Mouse (Mus musculus) thymus, postnatal 0 days (tissue): ENCODE results near the gene Obp2b. TPM values are rescaled to one million over a fixed set of nuclear protein-coding genes. Genes with fewer than 3 reads are reported as not detected.
"Not testable (repeated sequence)": the region's sequence is repeated elsewhere in the genome, so short reads cannot be mapped to it uniquely, and the experiment has no call there.

Source experiments
- DNase-seq: peaks from one replicate; pipeline ENCODE4 v3.0.0-alpha.2; 2015; ENCODE audit warnings: low spot score
- polyA plus RNA-seq: library from polyadenylated mRNA; unstranded; fragments of >200 nt; fragmentation: Nextera tagmentation; extraction: Ambion mirVana; gene quantifications from 2 replicates; pipeline ENCODE4 v1.2.1, GENCODE M21; 2015

The Obp2b gene
- polyA plus RNA-seq: 0.24 TPM in 1 of 2 replicates, not detected in the other

DNA sequence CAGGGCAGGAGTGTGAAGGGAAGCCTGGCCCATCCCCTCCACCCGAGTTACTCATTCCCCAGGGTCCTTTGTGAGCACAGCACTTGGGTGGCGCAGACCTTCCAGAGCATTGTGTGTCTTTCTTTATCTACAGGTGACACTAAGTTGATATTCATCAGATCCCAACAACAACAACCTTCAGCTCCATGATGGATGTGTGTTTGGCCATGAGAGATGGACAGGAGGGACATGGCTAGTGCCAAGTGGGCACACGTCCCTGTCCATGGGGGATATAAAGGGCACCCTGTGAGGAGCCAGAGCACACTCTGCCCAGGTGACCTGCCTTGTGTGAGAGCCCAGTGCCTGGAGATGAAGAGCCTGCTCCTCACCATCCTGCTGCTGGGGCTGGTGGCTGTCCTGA is at the start of gene Obp2b:
Obp2b (plus strand) TSS at position 301 of the 400 bp plus-strand sequence.
- DNase-seq: not testable (repeated sequence)

GRCm38 (mm10) chr2:25694605-25695004 is 42.2 kb upstream of the Obp2b start:
- peak; percentile 49 for DNase-seq

- DNase-seq: no peak
Measured at GRCm38 (mm10) chr2:25696951-25697350, 39.9 kb upstream of the Obp2b start.

DNA sequence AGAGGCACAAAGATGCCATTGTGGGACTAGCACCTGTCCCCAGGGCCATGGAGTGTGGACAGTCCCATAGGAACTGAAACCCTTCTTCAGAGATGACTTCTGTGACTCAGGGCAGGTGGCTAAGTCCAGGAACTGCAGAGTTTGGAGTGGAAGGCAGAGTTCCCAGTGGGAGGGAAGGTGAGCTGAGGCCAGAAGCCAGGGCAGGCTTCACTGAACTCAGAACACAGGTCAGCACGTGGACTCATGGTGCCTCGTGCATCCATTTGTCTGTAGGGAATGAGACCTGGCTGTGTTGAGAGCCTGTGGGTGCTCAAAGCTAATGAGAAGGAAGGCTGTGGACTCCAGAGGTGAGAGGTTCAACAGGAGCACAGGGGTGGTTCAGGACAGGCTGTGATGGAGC is 38.1 kb upstream of the Obp2b start:
- no peak for DNase-seq

DNA sequence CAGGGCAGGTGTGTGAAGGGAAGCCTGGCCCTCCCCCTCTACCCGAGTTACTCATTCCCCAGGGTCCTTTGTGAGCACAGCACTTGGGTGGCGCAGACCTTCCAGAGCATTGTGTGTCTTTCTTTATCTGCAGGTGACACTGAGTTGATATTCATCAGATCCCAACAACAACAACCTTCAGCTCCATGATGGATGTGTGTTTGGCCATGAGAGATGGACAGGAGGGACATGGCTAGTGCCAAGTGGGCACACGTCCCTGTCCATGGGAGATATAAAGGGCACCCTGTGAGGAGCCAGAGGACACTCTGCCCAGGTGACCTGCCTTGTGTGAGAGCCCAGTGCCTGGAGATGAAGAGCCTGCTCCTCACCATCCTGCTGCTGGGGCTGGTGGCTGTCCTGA is 37.1 kb upstream of the Obp2b start, which contains the start of gene Obp2a:
Obp2a (plus strand) TSS at position 301 of the 400 bp plus-strand sequence.
- DNase-seq: not testable (repeated sequence)

GRCm38 (mm10) chr2:25701001-25701400 is 35.8 kb upstream of the Obp2b start:
- no peak for DNase-seq

DNA sequence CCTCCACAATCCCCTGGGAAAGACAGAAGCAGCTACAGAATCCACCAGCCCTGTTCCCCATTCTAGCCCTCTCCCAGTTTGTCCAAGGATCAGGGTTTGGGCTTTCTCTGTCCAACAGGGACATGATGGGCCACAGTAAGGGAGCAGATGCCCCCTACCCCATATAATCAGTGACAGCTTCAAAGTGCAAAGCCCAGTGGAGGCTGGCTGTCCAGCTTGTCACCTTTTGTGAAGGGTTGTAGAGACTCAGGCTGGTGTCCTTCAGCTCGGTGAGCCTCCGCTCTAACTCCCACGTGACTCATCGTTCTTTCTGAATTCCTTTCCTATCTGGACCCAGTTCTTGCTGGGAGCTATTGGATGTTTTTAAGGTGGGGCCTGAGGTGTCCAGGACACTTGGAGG is 33.1 kb upstream of the Obp2b start:
- no peak for DNase-seq

DNA sequence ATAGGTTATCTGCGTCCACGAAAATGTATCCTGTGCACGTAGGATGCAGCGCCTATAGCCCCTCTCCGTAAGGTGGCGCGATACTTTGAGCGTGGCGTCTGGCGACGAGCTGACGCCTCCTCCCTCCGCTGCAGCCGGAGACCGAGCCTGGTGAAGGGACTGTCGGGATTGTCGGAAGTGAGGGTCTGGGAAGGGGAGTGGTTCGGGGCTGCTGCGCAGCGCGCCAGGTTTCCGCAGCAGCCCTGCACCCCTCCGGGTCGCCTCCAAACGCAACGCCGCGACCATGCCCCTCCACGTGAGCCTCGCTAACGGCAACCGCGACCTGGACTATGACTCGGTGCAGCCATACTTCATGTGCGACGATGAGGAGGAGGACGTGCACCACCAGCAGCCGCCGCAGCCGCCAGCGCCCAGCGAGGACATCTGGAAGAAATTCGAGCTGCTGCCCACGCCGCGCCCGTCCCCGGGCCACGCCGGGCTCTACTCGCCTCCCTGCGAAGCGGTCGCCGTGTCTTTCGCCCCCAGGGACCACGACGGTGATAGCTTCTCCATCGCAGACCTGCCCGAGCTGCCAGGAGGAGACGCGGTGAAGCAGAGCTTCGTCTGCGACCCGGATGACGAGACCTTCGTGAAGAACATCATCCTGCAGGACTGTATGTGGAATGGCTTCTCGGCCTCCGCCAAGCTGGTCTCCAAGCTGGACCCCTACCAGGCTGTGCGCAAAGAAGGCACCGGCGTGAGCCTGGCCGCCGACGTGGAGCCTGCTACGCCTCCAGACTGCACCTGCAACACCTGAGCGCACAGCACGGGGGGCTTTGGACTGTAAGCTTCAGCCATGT is 29.9 kb upstream of the Obp2b start, which contains the start of gene Bmyc:
Bmyc (plus strand) TSS at position 97 of the 839 bp plus-strand sequence.
- DNase-seq: peak; percentile 84

DNA sequence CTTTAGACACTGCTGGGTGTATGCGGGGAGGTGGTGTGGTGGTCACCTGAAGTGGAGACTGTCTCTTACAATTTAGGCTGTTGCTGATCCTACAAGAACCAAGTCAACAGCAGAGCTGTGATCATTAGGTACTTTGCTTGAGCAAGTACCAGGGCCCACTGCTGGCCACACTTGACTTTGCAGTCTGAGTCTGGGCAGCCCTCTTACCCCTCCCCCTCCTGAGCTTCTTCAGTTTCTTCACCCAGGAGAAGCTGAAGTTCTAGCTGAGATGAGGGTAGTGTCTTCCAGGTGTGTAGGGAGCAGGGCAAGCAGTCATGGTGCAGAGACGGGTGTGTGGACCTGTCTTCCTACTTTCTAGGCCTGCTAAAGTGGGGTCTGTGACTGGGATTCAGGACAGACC is 28.7 kb upstream of the Obp2b start:
- peak; percentile 18 for DNase-seq

DNA sequence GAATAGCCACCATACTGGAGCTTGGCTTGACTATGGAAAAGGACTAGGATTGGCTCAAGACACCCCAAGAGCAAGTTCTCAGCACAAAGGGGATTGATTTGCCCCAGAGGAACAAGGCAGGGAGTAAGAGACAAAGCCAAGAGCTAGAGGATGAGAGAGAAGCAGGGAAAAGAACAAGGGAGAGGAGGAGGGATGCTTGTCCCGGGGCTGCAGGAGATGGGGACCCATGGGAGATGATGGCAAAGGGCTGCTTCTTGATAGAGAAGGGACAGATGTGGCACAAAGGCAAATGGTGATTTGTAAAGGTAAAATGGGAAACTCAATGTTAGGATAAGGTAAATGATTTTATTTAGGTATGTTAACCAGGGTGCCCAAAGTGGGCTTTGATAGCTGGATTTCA is 27.8 kb upstream of the Obp2b start:
- DNase-seq: not testable (repeated sequence)

DNA sequence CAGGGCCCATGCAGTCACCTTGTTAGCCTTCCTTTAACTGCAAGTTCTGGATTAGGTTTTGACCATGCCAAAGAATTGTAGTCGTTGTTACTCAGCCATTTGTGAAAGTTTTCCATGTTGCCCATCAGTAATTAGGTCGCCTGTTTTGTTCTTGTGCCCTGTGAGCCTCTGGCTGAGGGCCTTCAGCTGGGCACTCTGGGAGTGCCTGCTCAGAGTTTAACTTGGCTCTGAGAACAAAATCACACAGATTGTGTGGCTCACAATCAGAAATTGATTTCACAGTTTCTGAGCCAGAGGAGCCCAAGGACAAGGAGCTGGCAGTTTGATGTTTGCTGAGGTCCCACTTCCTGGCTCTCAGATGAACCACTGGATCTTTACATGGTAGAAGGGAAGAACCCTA is 27.0 kb upstream of the Obp2b start:
- not testable (repeated sequence) for DNase-seq

GRCm38 (mm10) chr2:25711641-25712040 is 25.2 kb upstream of the Obp2b start:
- not testable (repeated sequence) for DNase-seq

- DNase-seq: no peak
Measured at GRCm38 (mm10) chr2:25717222-25717621, 19.6 kb upstream of the Obp2b start.

DNA sequence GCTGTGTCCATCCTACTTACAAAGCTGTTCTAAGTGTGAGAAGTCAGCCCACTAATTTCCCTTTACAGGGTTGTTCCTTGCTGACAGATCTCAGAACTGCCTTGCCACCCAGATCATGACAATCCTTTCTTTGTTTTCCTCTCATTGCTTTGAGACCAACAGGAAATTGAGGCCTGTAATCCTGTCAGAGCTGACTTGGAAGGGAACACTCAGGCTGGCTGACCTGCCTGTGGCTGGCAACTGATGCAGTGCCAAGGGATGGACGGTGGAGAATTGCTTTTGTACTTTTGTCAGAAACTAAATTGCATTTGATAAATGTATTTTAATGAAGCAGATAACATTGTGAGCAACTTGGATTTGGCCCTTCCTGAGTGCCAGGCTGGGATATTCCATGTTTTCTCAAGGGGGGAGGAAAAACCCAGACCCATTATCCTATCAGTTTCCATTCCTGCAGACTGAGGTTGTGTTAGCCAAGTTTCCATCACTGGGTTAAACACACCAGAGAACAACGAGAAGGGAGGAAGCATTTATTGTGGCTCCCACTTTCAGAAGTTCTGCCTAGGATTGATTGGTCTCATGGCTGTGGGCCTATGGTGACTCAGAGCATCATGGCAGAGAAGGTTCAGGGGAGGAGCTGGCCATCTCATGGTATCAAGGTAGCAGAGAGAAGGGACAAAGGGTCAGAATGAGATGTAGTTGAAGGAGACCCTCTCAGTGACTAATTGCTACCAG is 3.4 kb upstream of the Obp2b start:
- DNase-seq: no peak

- no peak for DNase-seq
Measured at GRCm38 (mm10) chr2:25741671-25742070, 4.9 kb downstream of the Obp2b start.

- DNase-seq: no peak
Measured at GRCm38 (mm10) chr2:25754201-25754600, 17.4 kb downstream of the Obp2b start.

DNA sequence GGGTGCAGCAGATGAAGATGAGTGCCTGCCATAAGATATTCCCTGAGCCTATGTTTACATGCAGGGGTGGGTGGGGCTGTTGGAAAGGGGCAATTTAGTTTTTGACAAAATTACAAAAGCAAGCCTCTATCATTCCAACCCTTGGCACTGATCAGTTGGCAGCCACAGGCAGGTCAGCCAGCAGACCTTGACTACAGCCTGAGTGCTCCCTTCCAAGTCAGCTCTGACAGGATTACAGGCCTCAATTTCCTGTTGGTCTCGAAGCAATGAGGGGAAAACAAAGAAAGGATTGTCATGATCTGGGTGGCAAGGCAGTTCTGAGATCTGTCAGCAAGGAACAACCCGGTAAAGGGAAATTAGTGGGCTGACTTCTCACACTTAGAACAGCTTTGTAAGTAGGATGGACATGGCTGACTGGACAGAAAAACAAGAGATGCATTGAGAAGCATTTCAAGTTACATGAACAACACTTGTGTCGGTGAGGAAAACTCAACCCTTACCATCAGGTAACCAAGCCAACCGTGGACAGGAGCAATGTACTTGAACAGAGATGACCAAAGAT is 21.3 kb downstream of the Obp2b start:
- no peak for DNase-seq

GRCm38 (mm10) chr2:25765269-25765668 is 28.5 kb downstream of the Obp2b start, which contains the start of gene Lcn3:
Gene Lcn3, plus strand, starts transcription at chr2:25765569.
- no peak for DNase-seq

GRCm38 (mm10) chr2:25767764-25768163 is 31.0 kb downstream of the Obp2b start:
- no peak for DNase-seq

- no peak for DNase-seq
Measured at GRCm38 (mm10) chr2:25773507-25773906, 36.7 kb downstream of the Obp2b start.

DNA sequence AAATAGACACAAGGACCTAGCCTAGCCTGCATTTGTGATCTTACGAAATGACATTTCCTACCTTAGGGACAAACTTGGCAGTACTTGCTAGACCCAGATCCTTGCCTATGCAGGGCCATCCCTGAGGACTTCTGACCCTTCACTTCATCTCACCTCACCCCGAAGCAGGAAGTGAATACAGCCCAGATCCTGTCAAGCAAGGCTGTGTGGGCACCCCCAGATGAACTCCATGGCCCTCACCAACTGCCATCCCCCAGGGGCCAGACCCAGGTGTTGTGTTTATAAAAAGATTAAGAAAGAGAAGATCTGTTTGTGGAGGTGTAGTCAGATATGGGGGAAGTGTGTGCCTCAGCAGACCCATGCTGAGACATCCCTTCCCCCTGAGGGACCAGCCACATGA is 37.8 kb downstream of the Obp2b start:
- no peak for DNase-seq

DNA sequence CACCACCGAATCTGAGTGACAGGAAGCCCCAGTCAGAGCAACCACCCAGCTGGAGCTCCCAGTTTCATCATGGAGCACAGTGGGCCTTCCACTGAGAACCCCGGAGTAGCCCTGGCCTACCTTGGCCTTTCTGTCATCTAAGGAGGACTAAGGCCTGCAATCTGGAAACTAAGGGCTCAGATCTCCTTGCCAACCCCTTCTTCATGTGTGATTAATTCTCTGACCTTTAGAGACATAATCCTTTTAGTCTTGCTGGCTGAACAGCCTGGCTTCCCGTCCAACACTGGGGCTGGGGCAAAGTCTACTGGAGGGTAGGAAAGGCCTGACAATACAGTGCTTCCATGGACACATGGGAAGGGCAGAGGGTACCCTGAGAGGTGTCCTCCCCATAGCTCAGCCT is 39.2 kb downstream of the Obp2b start:
- DNase-seq: no peak
